Mouse (Mus musculus) C2C12 (cell line): ENCODE measurements at regions not wholly inside any gene's neighbourhood (a gene's known extent, or its start where the extent isn't known, plus 50 kb on each side); places are given as distances from the start of the nearest gene placed in this dataset.

Experiments used
- CTCF ChIP-seq: IDR thresholded peaks from one replicate; pipeline ENCODE4 v1.5.1; 2011; ENCODE audit not compliant: control insufficient read depth, insufficient read depth, insufficient read length
- MYOD1 ChIP-seq: IDR thresholded peaks from one replicate; pipeline ENCODE4 v1.6.1; 2011; ENCODE audit warnings: low read depth; ENCODE audit not compliant: control insufficient read depth, insufficient read length
- MYOG ChIP-seq: IDR thresholded peaks from one replicate; pipeline ENCODE4 v1.6.1; 2011; ENCODE audit not compliant: control insufficient read depth, insufficient read length; ENCODE audit errors: extremely low read depth

- no peak for TF ChIP-seq CTCF
- no peak for TF ChIP-seq MYOG
- no peak for TF ChIP-seq MYOD1
These were observed 352.2 kb upstream of the Adgrl2 start for GRCm38 (mm10) chr3:149342511-149342910.
